Mouse (Mus musculus): ENCODE results near the gene Suox. TPM values are rescaled to one million over a fixed set of nuclear protein-coding genes. Genes with fewer than 3 reads are reported as not detected.

The Suox gene
- polyA plus RNA-seq, 1 experiment from 2014 or later = 9.8 TPM

DNA sequence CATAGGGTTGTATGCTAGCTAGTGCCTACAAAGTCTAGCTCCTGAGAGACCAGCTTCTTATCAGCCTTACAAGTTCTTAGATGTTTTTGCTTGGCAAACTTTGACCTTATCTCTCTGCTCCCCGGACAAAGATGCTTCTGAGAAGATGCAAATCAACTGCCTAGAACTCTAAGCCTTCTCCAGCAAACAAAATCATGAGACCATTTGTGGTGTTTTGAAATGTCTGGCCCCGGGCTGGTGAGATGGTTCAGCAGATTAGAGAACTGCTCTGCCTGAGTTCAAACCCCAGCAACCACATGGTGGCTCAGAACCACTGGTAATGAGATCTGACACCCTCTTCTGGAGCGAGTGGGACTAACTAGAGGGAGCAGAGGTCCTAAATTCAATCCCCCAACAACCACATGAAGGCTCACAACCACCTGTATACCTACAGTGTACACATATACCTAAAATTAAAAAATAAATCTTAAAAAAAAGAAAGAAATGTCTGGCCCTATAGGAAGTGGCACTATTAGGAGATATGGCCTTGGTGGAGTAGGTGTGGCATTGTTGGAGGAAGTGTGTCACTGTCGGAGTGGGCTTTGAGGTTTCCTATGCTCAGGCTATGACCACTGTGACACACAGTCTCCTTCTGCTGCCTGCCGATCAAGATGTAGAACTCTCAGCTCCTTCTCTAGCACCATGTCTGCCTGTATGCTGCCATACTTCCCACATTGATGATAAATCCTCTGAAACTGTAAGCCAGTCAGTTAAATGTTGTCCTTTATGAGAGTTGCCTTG, 10.2 kb downstream of the Suox start:
- Histone ChIP-seq H3K36me3 (ENCODE audit: insufficient read depth) (no peaks in the 10 kb centered on the region), H3K4me2 (no peak overlapping the region), H3K4me1 (ENCODE audit: insufficient read depth) (no peaks in the 10 kb centered on the region), H3K9me3 (ENCODE audit: low read depth, low read length) (no peaks in the 10 kb centered on the region), H3K27ac (ENCODE audit: low read depth) (no peak overlapping the region), H3K27me3 (ENCODE audit: insufficient read depth, low read length) (no peaks in the 10 kb centered on the region), H3K9ac (no peak overlapping the region), H3K4me3 (ENCODE audit: low read depth, low read length) (no peak overlapping the region)
- ATAC-seq (ENCODE audit: insufficient read depth) = no peak
- DNase-seq = no peak
- WGBS = 48% methylated on average over 5 of the region's 5 CpGs
- TF ChIP-seq CTCF (IDR thresholded peaks at IDR 0.05; ENCODE audit: low read depth) = no peak

DNA sequence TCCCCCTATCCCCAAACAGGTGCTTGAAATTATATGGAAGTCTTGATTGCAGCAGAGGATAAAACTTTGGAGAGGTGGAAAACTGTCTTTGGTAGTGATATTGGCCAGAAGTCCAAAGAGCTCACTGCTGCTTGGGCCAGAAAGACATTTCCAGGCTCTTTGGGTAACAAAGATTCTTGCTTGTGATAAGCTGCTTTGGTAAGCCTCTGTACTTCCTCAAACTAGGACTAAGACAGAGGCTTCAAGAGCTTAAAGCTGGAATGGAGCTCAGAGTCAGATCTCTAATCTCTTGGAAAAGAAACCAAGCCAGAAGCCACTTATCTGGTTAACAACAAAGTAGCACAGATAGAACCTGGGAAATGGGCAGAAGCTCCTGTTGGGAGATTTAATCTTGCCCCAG, 11.4 kb downstream of the Suox start:
- H3K9ac ChIP-seq = no peak overlapping the region
- no peak overlapping the region for H3K4me3 ChIP-seq (ENCODE audit: low read depth, low read length)
- no peak overlapping the region for H3K4me2 ChIP-seq
- ATAC-seq (ENCODE audit: insufficient read depth) (no peak), DNase-seq (no peak)
- no peaks in the 10 kb centered on the region for H3K9me3 ChIP-seq (ENCODE audit: low read depth, low read length)
- H3K27me3 ChIP-seq (ENCODE audit: insufficient read depth, low read length) = no peaks in the 10 kb centered on the region
- TF ChIP-seq CTCF (IDR thresholded peaks at IDR 0.05; ENCODE audit: low read depth) = no peak
- H3K27ac ChIP-seq (ENCODE audit: low read depth) = no peak overlapping the region
- no peaks in the 10 kb centered on the region for H3K36me3 ChIP-seq (ENCODE audit: insufficient read depth)
- no peaks in the 10 kb centered on the region for H3K4me1 ChIP-seq (ENCODE audit: insufficient read depth)

DNA sequence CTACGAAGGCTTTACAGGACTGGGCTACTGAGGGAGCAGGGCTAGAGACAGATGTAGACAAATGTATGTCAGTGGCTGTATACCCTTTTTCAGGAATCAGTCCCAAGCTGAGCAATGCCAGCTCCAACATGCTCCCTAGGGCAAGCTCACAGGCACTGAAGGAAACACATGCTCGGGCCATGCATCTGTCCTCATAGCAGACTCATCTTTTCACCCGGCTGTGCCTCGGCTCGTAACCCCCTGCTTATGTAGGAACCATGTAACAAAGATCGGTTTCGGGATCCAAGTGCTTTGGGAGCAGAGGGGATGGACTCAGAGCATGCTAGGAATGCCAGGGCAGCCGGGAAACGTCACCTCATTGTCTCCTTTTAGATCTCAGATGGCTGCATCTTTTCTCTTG, 14.4 kb downstream of the Suox start:
- ATAC-seq (ENCODE audit: insufficient read depth) (no peak), DNase-seq (no peak)
- no peak overlapping the region for H3K9ac ChIP-seq
- H3K4me3 ChIP-seq (ENCODE audit: low read depth, low read length) = no peak overlapping the region
- no peaks in the 10 kb centered on the region for H3K4me1 ChIP-seq (ENCODE audit: insufficient read depth)
- H3K27me3 ChIP-seq (ENCODE audit: insufficient read depth, low read length) = no peaks in the 10 kb centered on the region
- WGBS = 38% methylated on average over 9 of the region's 9 CpGs
- no peak for TF ChIP-seq CTCF (IDR thresholded peaks at IDR 0.05; ENCODE audit: low read depth)
- no peak overlapping the region for H3K27ac ChIP-seq (ENCODE audit: low read depth)
- H3K36me3 ChIP-seq (ENCODE audit: insufficient read depth) = no peaks in the 10 kb centered on the region
- H3K4me2 ChIP-seq = no peak overlapping the region
- no peaks in the 10 kb centered on the region for H3K9me3 ChIP-seq (ENCODE audit: low read depth, low read length)

DNA sequence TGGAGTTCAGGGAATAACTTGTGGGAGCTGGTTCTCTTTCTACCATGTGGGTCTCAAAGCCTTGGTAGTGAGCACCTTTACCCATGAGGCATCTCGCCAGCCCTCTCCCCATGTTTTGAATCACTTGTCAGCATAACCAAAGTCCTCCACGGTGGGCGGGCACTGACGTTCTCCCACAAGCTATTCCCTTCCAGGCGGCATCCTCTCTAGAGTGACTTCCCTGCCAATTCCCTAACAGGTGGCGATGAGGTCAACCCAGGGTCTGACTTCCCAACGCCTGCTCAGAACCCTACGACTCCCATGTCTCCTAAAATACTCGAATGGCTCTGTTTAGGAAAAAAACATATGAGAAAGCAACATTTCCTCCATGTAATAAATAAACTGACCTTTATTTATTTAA, 16.0 kb downstream of the Suox start:
- WGBS = 49% methylated on average over 9 of the region's 9 CpGs
- no peak for ATAC-seq (ENCODE audit: insufficient read depth)
- no peak for TF ChIP-seq CTCF (IDR thresholded peaks at IDR 0.05; ENCODE audit: low read depth)

DNA sequence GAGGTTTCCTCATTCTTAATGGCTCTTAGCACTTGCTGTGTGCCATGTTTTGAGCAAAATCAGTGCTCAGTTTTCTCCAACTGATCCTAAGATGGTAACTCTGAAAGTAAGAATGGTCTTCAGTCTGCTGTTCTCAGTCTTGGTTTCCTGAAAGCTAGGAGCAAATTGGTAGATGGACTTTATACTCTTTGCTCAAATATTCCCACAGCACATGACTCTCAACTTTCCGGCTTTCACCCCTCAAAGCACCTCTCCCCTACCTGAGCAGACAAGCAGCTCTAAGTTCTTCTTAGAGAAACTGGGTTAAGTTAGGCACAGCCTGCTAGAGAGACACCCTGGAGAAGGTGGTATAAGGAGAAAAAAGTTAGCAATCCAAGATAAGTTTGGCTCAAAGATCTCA, 17.1 kb downstream of the Suox start:
- Histone ChIP-seq H3K4me1 (ENCODE audit: insufficient read depth) (no peaks in the 10 kb centered on the region), H3K36me3 (ENCODE audit: insufficient read depth) (no peaks in the 10 kb centered on the region), H3K4me2 (no peak overlapping the region), H3K27me3 (ENCODE audit: insufficient read depth, low read length) (no peaks in the 10 kb centered on the region), H3K9ac (no peak overlapping the region), H3K27ac (ENCODE audit: low read depth) (no peak overlapping the region), H3K4me3 (ENCODE audit: low read depth, low read length) (no peak overlapping the region), H3K9me3 (ENCODE audit: low read depth, low read length) (no peaks in the 10 kb centered on the region)
- 82% methylated on average over 1 of the region's 1 CpGs for WGBS
- no peak for TF ChIP-seq CTCF (IDR thresholded peaks at IDR 0.05; ENCODE audit: low read depth)
- ATAC-seq (ENCODE audit: insufficient read depth) = no peak
- no peak for DNase-seq

More for the DNA sequence above, 16.0 kb downstream of the Suox start:
- Histone ChIP-seq H3K4me1 (ENCODE audit: insufficient read depth) (no peaks in the 10 kb centered on the region), H3K36me3 (ENCODE audit: insufficient read depth) (no peaks in the 10 kb centered on the region), H3K27ac (ENCODE audit: low read depth) (no peak overlapping the region), H3K9me3 (ENCODE audit: low read depth, low read length) (no peaks in the 10 kb centered on the region), H3K4me2 (no peak overlapping the region), H3K9ac (no peak overlapping the region), H3K27me3 (ENCODE audit: insufficient read depth, low read length) (no peaks in the 10 kb centered on the region), H3K4me3 (ENCODE audit: low read depth, low read length) (no peak overlapping the region)
- no peak for DNase-seq

DNA sequence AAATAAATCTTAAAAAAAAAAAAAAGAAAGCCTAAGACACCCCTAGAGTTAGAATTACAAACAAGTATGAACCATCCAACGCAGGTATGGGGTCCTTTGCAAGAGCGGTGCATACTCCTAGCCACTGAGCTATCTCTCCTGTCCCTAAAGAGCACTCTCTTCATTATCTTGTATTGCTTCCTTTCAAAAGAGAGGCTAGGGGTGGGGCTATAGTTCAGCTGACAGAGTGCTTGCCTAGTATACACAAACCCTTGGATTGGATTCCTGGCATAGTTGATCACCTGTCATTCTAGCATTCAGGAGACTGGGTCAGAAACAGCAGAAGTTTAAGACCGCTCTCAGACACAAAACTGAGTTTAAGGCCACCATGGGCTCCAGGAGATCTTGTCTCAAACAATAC, 18.6 kb downstream of the Suox start:
- Histone ChIP-seq H3K27ac (ENCODE audit: low read depth) (no peak overlapping the region), H3K27me3 (ENCODE audit: insufficient read depth, low read length) (no peaks in the 10 kb centered on the region), H3K4me2 (no peak overlapping the region), H3K9me3 (ENCODE audit: low read depth, low read length) (no peaks in the 10 kb centered on the region), H3K9ac (no peak overlapping the region), H3K4me1 (ENCODE audit: insufficient read depth) (no peaks in the 10 kb centered on the region), H3K4me3 (ENCODE audit: low read depth, low read length) (no peak overlapping the region), H3K36me3 (ENCODE audit: insufficient read depth) (no peaks in the 10 kb centered on the region)
- WGBS = 46% methylated on average over 3 of the region's 3 CpGs
- peak; percentile 62; the same call in 1 of the 2 replicates for ATAC-seq (ENCODE audit: insufficient read depth)
- peak; percentile 17 for DNase-seq
- no peak for TF ChIP-seq CTCF (IDR thresholded peaks at IDR 0.05; ENCODE audit: low read depth)

DNA sequence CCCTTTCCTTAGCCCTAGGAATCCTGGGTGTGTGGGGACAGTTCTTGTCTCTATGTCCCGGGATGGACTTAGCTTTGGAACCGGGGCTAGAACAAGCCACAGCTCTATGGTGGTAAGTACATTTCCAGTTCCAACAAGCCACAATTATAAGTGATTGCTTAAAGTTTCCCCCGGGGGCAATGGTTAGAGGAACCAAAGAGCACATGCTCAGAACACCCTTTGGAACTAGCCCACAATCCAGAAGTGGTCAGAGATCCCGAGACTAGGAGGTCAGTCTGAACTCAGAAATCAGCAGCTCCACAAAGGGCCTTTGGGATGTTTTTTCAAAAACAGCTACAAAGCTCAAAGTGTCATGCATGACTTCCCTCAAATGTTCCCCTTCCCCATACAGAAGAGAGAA, 20.0 kb downstream of the Suox start:
- H3K4me3 ChIP-seq (ENCODE audit: low read depth, low read length) = no peak overlapping the region
- H3K4me2 ChIP-seq = no peak overlapping the region
- no peaks in the 10 kb centered on the region for H3K9me3 ChIP-seq (ENCODE audit: low read depth, low read length)
- H3K27me3 ChIP-seq (ENCODE audit: insufficient read depth, low read length) = no peaks in the 10 kb centered on the region
- TF ChIP-seq CTCF (IDR thresholded peaks at IDR 0.05; ENCODE audit: low read depth) = no peak
- ATAC-seq (ENCODE audit: insufficient read depth) = no peak
- DNase-seq = no peak
- WGBS = 65% methylated on average over 4 of the region's 4 CpGs
- no peak overlapping the region for H3K27ac ChIP-seq (ENCODE audit: low read depth)
- no peaks in the 10 kb centered on the region for H3K4me1 ChIP-seq (ENCODE audit: insufficient read depth)
- H3K36me3 ChIP-seq (ENCODE audit: insufficient read depth) = no peaks in the 10 kb centered on the region
- 0 out of 2 replicates have a peak overlapping the region, but pooled peaks have one; percentile 3 for H3K9ac ChIP-seq

All from lung, embryonic 14.5 days (tissue).